Mouse (Mus musculus) heart, adult 2 months (tissue): ENCODE measurements around the gene Zfp879.

Experiments used
- CTCF ChIP-seq: fragments of 200-600 bp; IDR thresholded peaks from 2 replicates; pipeline ENCODE4 v1.8.1; 2022; ENCODE audit warnings: antibody characterized with exemption, mild to moderate bottlenecking, moderate library complexity
- EP300 ChIP-seq: fragments of 200-500 bp; IDR thresholded peaks from 2 replicates; pipeline ENCODE4 v1.6.1; 2011; ENCODE audit warnings: low read depth, low read length, control low read depth; ENCODE audit not compliant: insufficient read depth
- POLR2A ChIP-seq: fragments of 200-500 bp; IDR thresholded peaks from 2 replicates; pipeline ENCODE4 v1.6.1; 2011; ENCODE audit warnings: mild to moderate bottlenecking, low read depth, low read length, control low read depth; ENCODE audit not compliant: insufficient read depth

- TF ChIP-seq CTCF, result no peak
- TF ChIP-seq POLR2A, result no peak
- no peak for TF ChIP-seq EP300
Observed at GRCm38 (mm10) chr11:50850989-50851601, 9.7 kb upstream of the Zfp879 start.
